Mouse (Mus musculus) sigmoid colon, adult 10 weeks (tissue): ENCODE data around the gene AC109138.7. TPM values are rescaled to one million over a fixed set of nuclear protein-coding genes. Genes with fewer than 3 reads are reported as not detected.

ENCODE experiments used
- polyA plus RNA-seq: library from polyadenylated mRNA; stranded (reverse); fragments of 350-450 nt; fragmentation: Illumina TruSeq; extraction: RNeasy Lipid Tissue Mini Kit (QIAGEN cat#74804); gene quantifications from one replicate; pipeline ENCODE4 v1.2.3, GENCODE M21; 2014; ENCODE audit warnings: low read depth, low replicate concordance

Gene AC109138.7
- not detected for polyA plus RNA-seq

GRCm38 (mm10) chr19:4214071-4214770 lies at the start of gene AC109138.7, which contains the start of gene Clcf1:
Gene AC109138.7, plus strand, starts transcription at chr19:4214357.
Gene Clcf1, plus strand, starts transcription at chr19:4214238.

GRCm38 (mm10) chr19:4175368-4175947 lies 38.7 kb upstream of the AC109138.7 start, which contains the start of gene Carns1:
Gene Carns1, minus strand, starts transcription at chr19:4175479.

DNA sequence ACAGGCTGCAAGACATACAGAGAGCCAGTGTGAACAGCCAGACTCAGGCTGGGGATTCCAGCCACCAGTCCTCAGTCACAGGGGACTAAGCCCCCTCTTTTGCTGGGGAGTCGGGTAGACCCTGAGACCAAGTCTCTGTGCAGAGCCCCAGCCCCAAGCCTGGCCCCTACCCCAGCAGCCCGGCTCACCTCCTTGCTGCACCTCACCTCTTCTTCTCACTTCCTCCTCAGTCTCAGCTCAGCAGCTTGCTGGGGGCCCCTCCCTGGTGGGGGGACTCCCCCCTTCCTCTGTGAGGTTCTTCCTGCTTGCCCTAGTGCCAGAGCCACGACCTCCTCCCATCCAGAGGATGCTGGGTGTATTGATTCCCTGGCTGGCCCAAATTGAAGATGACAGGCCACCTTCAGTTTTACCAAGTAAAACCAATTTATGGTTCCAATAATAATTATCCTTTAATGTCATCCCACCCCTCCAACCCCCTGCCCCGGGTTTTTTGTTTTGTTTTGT lies 23.3 kb upstream of the AC109138.7 start, which contains the start of gene Tbc1d10c:
Gene Tbc1d10c, minus strand, starts transcription at position 454 of the 504 bp plus-strand sequence.

GRCm38 (mm10) chr19:4191528-4192250 lies 22.5 kb upstream of the AC109138.7 start, which contains the start of gene Ppp1ca:
Gene Ppp1ca, plus strand, starts transcription at chr19:4192065.

GRCm38 (mm10) chr19:4201291-4201909 lies 12.8 kb upstream of the AC109138.7 start, which contains the start of gene Rad9a:
Gene Rad9a, minus strand, starts transcription at chr19:4201662.

DNA sequence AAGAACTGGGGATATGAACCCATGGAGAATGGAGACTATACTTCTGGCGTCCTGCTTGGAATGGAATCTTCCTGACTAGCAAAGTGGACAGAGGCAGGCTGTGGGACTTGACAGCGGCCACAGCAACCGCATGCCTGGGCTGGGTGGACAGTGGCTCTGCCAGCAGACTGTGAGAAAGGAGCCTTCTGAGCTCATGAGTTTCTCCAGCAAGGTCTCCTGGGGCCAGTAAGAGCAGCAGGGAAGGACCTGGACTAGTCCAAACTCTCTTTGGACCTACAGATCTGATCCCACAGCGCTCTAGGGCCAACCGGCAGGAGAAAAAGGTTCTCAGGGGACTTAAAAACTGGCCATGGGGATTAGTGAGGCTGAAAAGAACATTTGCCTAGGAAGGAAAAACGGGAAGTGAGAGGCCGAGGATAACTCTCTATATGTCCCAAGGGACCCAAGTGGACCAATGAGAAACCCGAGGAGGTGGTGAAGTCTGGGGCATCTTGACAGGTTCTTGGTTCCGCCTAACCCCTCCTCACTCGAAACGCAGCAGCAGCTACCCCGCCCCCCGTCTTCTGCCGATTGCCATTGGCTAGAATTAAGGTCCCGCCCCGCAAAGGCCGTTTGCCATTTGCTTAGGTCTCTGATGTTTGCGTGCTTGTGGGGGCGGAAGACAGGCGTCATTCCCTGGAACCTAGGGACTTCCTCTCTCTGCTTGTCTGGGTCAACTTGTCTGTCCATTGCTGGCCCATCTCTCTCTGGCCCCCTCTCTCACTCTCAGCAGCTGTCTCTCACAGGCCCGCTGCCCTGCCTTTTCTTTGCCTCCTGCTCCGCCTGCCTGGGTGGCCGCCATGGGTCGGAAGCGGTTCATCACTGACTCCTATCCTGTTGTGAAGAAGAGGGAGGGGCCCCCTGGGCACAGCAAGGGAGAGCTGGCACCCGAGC lies 17.4 kb downstream of the AC109138.7 start, which contains the start of gene Pold4:
Gene Pold4, plus strand, starts transcription at position 647 of the 933 bp plus-strand sequence.

DNA sequence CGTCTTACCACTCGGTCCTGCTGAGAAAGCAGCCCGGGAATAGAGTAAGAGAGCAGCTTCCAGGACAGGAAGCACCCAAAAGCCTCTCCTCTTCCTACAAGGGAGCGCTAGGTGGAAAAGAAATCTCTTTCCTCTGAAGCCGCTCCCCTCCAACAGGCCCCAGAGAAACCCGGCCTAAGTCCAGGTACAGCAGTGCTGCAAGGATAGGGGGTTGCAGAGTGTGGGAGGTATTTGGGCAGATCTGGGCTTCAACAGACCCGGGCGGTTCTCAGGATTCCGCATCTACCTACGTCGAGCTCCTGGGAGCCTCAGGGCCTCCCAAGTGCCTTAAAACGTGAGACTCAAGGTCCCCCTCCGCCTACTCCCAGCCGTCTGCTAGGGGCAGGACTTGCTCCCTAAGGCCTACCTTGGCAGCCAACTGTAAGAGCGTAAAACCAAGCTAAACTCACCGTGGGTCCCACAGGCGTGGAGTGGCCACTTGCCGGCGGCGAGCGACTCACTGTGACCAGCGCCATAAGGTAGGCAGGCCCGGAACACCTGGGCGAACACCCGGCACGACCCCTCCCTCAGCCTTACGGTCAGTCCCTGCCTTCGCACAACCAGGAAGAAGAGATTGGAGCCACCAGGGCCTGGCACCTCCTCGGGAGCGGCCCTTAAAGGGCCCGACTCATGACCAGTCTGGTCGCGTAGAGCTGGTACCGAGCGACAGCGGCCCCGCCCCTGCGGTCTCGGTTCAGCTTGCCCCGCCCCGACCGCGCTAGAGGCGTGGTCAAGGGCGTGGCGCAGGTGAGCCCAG lies 54.6 kb downstream of the AC109138.7 start, which contains the start of gene Ssh3:
Gene Ssh3, minus strand, starts transcription at position 615 of the 796 bp plus-strand sequence.

Other genes starting within 250 kb of the AC109138.7 start
- 0.44 TPM for gene Aldh3b2, start 242.0 kb upstream of the AC109138.7 start, polyA plus RNA-seq
- gene Acy3, start 227.8 kb upstream of the AC109138.7 start, polyA plus RNA-seq, result 1.1 TPM
- not detected for gene Tbx10, start 221.6 kb upstream of the AC109138.7 start, polyA plus RNA-seq
- gene Nudt8, start 213.8 kb upstream of the AC109138.7 start, polyA plus RNA-seq, result not detected
- 0.47 TPM for gene Gm49405, start 213.7 kb upstream of the AC109138.7 start, polyA plus RNA-seq
- gene Doc2g, start 211.0 kb upstream of the AC109138.7 start, polyA plus RNA-seq, result not detected
- gene Ndufv1, start 201.6 kb upstream of the AC109138.7 start, polyA plus RNA-seq, result 8.4 TPM
- 27.6 TPM for gene Gstp1, start 176.4 kb upstream of the AC109138.7 start, polyA plus RNA-seq
- gene Gstp2, start 168.3 kb upstream of the AC109138.7 start, polyA plus RNA-seq, result 2.6 TPM
- gene Gstp3, start 154.8 kb upstream of the AC109138.7 start, polyA plus RNA-seq, result not detected
- gene Cabp2, start 132.8 kb upstream of the AC109138.7 start, polyA plus RNA-seq, result not detected
- 4.7 TPM for gene Cdk2ap2, start 117.2 kb upstream of the AC109138.7 start, polyA plus RNA-seq
- 0.63 TPM for gene Pitpnm1, start 114.4 kb upstream of the AC109138.7 start, polyA plus RNA-seq
- 0.47 TPM for gene Aip, start 88.5 kb upstream of the AC109138.7 start, polyA plus RNA-seq
- not detected for gene Gpr152, start 74.6 kb upstream of the AC109138.7 start, polyA plus RNA-seq
- 0.66 TPM for gene Cabp4, start 70.3 kb upstream of the AC109138.7 start, polyA plus RNA-seq
- gene Coro1b, start 65.7 kb upstream of the AC109138.7 start, polyA plus RNA-seq, result 53.4 TPM
- gene Ptprcap, start 60.8 kb upstream of the AC109138.7 start, polyA plus RNA-seq, result 10.0 TPM
- 3.2 TPM for gene Rps6kb2, start 51.0 kb upstream of the AC109138.7 start, polyA plus RNA-seq
- 1.9 TPM for gene Carns1, start 38.9 kb upstream of the AC109138.7 start, polyA plus RNA-seq
- 1.2 TPM for gene Tbc1d10c, start 23.1 kb upstream of the AC109138.7 start, polyA plus RNA-seq
- gene Ppp1ca, start 22.3 kb upstream of the AC109138.7 start, polyA plus RNA-seq, result 90.7 TPM
- gene Rad9a, start 12.7 kb upstream of the AC109138.7 start, polyA plus RNA-seq, result 2.5 TPM
- 0.44 TPM for gene Clcf1, start 119 bp upstream of the AC109138.7 start, polyA plus RNA-seq
- not detected for gene Pold4, start 17.5 kb downstream of the AC109138.7 start, polyA plus RNA-seq
- 9.6 TPM for gene Ssh3, start 54.8 kb downstream of the AC109138.7 start, polyA plus RNA-seq
- not detected for gene Ankrd13d, start 68.8 kb downstream of the AC109138.7 start, polyA plus RNA-seq
- 17.6 TPM for gene Grk2, start 91.9 kb downstream of the AC109138.7 start, polyA plus RNA-seq
- 81.4 TPM for gene Kdm2a, start 183.9 kb downstream of the AC109138.7 start, polyA plus RNA-seq
- 0.91 TPM for gene Rhod, start 225.1 kb downstream of the AC109138.7 start, polyA plus RNA-seq